In genomic region chr2:131489591-131489990, GRCm38 (mm10) we compare ENCODE assay signal across 23 mouse cellular contexts. TPM values are rescaled to one million over a fixed set of nuclear protein-coding genes. Genes with fewer than 3 reads are reported as not detected.
DNase-seq lines count a peak whose midpoint lies in the region; ATAC-seq and TF ChIP-seq lines count a peak whose summit lies in the region.
"Had no signal": no experiment of that assay in that cellular context is flagged by ENCODE, and none has a peak within 500 bp of the region (broad histone marks: within the 10 kb centered on the region; RNA-seq: fewer than 3 reads in every experiment).

No protein-coding gene starts in this region.

- peaks cover 14% of the 10 kb centered on the region for H3K4me1 ChIP-seq in forebrain, embryonic 14.5 days (ENCODE audit: control insufficient read depth, insufficient read depth, low read length)
- H3K4me1 ChIP-seq in forebrain, embryonic 10.5 days: peaks cover 27% of the 10 kb centered on the region
- no peaks in the 10 kb centered on the region for H3K4me1 ChIP-seq in midbrain, postnatal 0 days (ENCODE audit: insufficient read depth, low read length)
- H3K4me1 ChIP-seq in midbrain, embryonic 13.5 days (replicated peaks): peaks cover 18% of the 10 kb centered on the region
- peaks cover 56% of the 10 kb centered on the region for H3K4me1 ChIP-seq in limb, embryonic 10.5 days

- no peaks in the 10 kb centered on the region for H3K36me3 ChIP-seq in forebrain, embryonic 14.5 days (ENCODE audit: control insufficient read depth, insufficient read depth, low read length)
- H3K36me3 ChIP-seq in forebrain, embryonic 10.5 days (replicated peaks): no peaks in the 10 kb centered on the region
- no peaks in the 10 kb centered on the region for H3K36me3 ChIP-seq in midbrain, postnatal 0 days (ENCODE audit: insufficient read depth, low read length)
- no peaks in the 10 kb centered on the region for H3K36me3 ChIP-seq in midbrain, embryonic 13.5 days
- H3K36me3 ChIP-seq in limb, embryonic 10.5 days: no peaks in the 10 kb centered on the region
- H3K36me3 ChIP-seq: embryonic facial prominence, embryonic 15.5 days; heart, embryonic 10.5 days; hindbrain, embryonic 15.5 days; midbrain, embryonic 10.5 days; neural tube, embryonic 15.5 days had no signal

- H3K27me3 ChIP-seq in forebrain, embryonic 14.5 days (replicated peaks; ENCODE audit: control insufficient read depth, insufficient read depth, low read length): no peaks in the 10 kb centered on the region
- peaks cover 36% of the 10 kb centered on the region for H3K27me3 ChIP-seq in forebrain, embryonic 10.5 days (ENCODE audit: poor library complexity, severe bottlenecking)
- no peaks in the 10 kb centered on the region for H3K27me3 ChIP-seq in midbrain, postnatal 0 days (ENCODE audit: insufficient read depth, low read length)
- H3K27me3 ChIP-seq in midbrain, embryonic 13.5 days: no peaks in the 10 kb centered on the region
- H3K27me3 ChIP-seq in limb, embryonic 10.5 days (ENCODE audit: low read depth, poor library complexity, severe bottlenecking): peaks cover 16% of the 10 kb centered on the region
- H3K27me3 ChIP-seq: embryonic facial prominence, embryonic 15.5 days; hindbrain, embryonic 15.5 days; neural tube, embryonic 15.5 days had no signal

- peak; percentile 40 for DNase-seq in forebrain, embryonic 14.5 days (ENCODE audit: low spot score)
- no peak for DNase-seq in forebrain, embryonic 10.5 days (ENCODE audit: extremely low spot score, low spot score)
- peak; percentile 64 for DNase-seq in midbrain, postnatal 0 days (ENCODE audit: low spot score)
- DNase-seq in cerebellum, adult 9-10 months: peak; percentile 84
- DNase-seq in limb, embryonic 10.5 days (ENCODE audit: low spot score): peak; percentile 27
- DNase-seq in spleen, adult 12 weeks (ENCODE audit: low spot score): no peak
- no peak for DNase-seq in ovary, postnatal 14 days (ENCODE audit: low spot score)
- DNase-seq: adrenal gland, postnatal 14 days; gastrocnemius, postnatal 36 days; kidney, adult 9 months; kidney, postnatal 25 days; layer of hippocampus, postnatal 36 days; spleen, adult 18-20 months had no signal

- no peak for ATAC-seq in forebrain, embryonic 14.5 days
- no peak for ATAC-seq in midbrain, postnatal 0 days (ENCODE audit: low FRiP score)
- ATAC-seq in midbrain, embryonic 13.5 days: no peak
- ATAC-seq: CD4-positive, CD25-positive, alpha-beta regulatory T cell, adult 4 months; intestine, embryonic 16.5 days; lung, postnatal 0 days had no signal

- H3K27ac ChIP-seq in forebrain, embryonic 14.5 days (ENCODE audit: low read depth, low read length): no peak overlapping the region
- no peak overlapping the region for H3K27ac ChIP-seq in forebrain, embryonic 10.5 days
- no peak overlapping the region for H3K27ac ChIP-seq in midbrain, postnatal 0 days (ENCODE audit: low read depth, low read length)
- no peak overlapping the region for H3K27ac ChIP-seq in midbrain, embryonic 13.5 days
- no peak overlapping the region for H3K27ac ChIP-seq in limb, embryonic 10.5 days
- H3K27ac ChIP-seq: embryonic facial prominence, embryonic 15.5 days; heart, embryonic 10.5 days; hindbrain, embryonic 15.5 days; layer of hippocampus, adult 2 months; midbrain, embryonic 10.5 days; neural tube, embryonic 15.5 days had no signal

- no peak overlapping the region for H3K4me3 ChIP-seq in forebrain, embryonic 14.5 days (ENCODE audit: low read depth, low read length)
- no peak overlapping the region for H3K4me3 ChIP-seq in forebrain, embryonic 10.5 days
- no peak overlapping the region for H3K4me3 ChIP-seq in midbrain, postnatal 0 days (ENCODE audit: low read depth, low read length)
- no peak overlapping the region for H3K4me3 ChIP-seq in midbrain, embryonic 13.5 days (replicated peaks)
- H3K4me3 ChIP-seq in limb, embryonic 10.5 days: no peak overlapping the region
- H3K4me3 ChIP-seq: embryonic facial prominence, embryonic 15.5 days; heart, embryonic 10.5 days; hindbrain, embryonic 15.5 days; layer of hippocampus, adult 2 months; midbrain, embryonic 10.5 days; neural tube, embryonic 15.5 days had no signal

- H3K9ac ChIP-seq in forebrain, embryonic 14.5 days (ENCODE audit: low read length): no peak overlapping the region
- no peak overlapping the region for H3K9ac ChIP-seq in midbrain, postnatal 0 days (replicated peaks; ENCODE audit: low read length, poor library complexity, severe bottlenecking)
- no peak overlapping the region for H3K9ac ChIP-seq in midbrain, embryonic 13.5 days (replicated peaks)
- H3K9ac ChIP-seq: embryonic facial prominence, embryonic 15.5 days; hindbrain, embryonic 15.5 days; neural tube, embryonic 15.5 days had no signal

- no peak for TF ChIP-seq CTCF in midbrain, postnatal 0 days (IDR thresholded peaks at IDR 0.05)

- H3K4me2 ChIP-seq in forebrain, embryonic 14.5 days (ENCODE audit: low read length): no peak overlapping the region
- H3K4me2 ChIP-seq in midbrain, postnatal 0 days (ENCODE audit: low read depth, low read length, poor library complexity, severe bottlenecking): no peak overlapping the region
- H3K4me2 ChIP-seq in midbrain, embryonic 13.5 days (replicated peaks): no peak overlapping the region
- H3K4me2 ChIP-seq: embryonic facial prominence, embryonic 15.5 days; hindbrain, embryonic 15.5 days; neural tube, embryonic 15.5 days had no signal

- 61% methylated on average over 4 of the region's 4 CpGs for WGBS in forebrain, embryonic 14.5 days
- WGBS in forebrain, embryonic 10.5 days: 82% methylated on average over 4 of the region's 4 CpGs
- 76% methylated on average over 4 of the region's 4 CpGs for WGBS in midbrain, postnatal 0 days
- 74% methylated on average over 4 of the region's 4 CpGs for WGBS in midbrain, embryonic 13.5 days
- WGBS in limb, embryonic 10.5 days: 61% methylated on average over 4 of the region's 4 CpGs

- no peaks in the 10 kb centered on the region for H3K9me3 ChIP-seq in forebrain, embryonic 14.5 days (replicated peaks; ENCODE audit: control insufficient read depth, low read length)
- no peaks in the 10 kb centered on the region for H3K9me3 ChIP-seq in forebrain, embryonic 10.5 days
- H3K9me3 ChIP-seq in midbrain, postnatal 0 days (ENCODE audit: low read length): no peaks in the 10 kb centered on the region
- no peaks in the 10 kb centered on the region for H3K9me3 ChIP-seq in midbrain, embryonic 13.5 days
- no peaks in the 10 kb centered on the region for H3K9me3 ChIP-seq in limb, embryonic 10.5 days (replicated peaks)
- H3K9me3 ChIP-seq: embryonic facial prominence, embryonic 15.5 days; heart, embryonic 10.5 days; hindbrain, embryonic 15.5 days; midbrain, embryonic 10.5 days; neural tube, embryonic 15.5 days had no signal

RNA-seq across cellular contexts. Expression of gene Smox, which starts 1.7 kb away (rescaled TPM):
- polyA plus RNA-seq in forebrain, embryonic 14.5 days (2014; fragmentation: Nextera tagmentation; extraction: Ambion mirVana): 33.5 and 37.2 TPM in 2 replicates
- polyA plus RNA-seq in forebrain, embryonic 10.5 days (2016; fragmentation: Nextera tagmentation; extraction: Ambion mirVana): 31.7 TPM in 2 replicates
- 77.6 and 84.2 TPM in 2 replicates for total RNA-seq in midbrain, postnatal 0 days (2014; rRNA removed)
- polyA plus RNA-seq in midbrain, postnatal 0 days (2015; fragmentation: Nextera tagmentation; extraction: Ambion mirVana): 65.6 and 73.6 TPM in 2 replicates
- polyA plus RNA-seq in midbrain, embryonic 13.5 days (2015; fragmentation: Nextera tagmentation; extraction: Ambion mirVana): 45.5 and 46.5 TPM in 2 replicates
- polyA plus RNA-seq in limb, embryonic 10.5 days (2016; fragmentation: Nextera tagmentation; extraction: Ambion mirVana): 39.0 and 67.2 TPM in 2 replicates

Comparison
In these comparisons a context has a peak if more than half of its experiments do, and no peak if none do; other contexts are left out.
1. DNase-seq: peak in forebrain, embryonic 14.5 days (single experiment), midbrain, postnatal 0 days (single experiment), cerebellum, adult 9-10 months (single experiment) and limb, embryonic 10.5 days (single experiment); none in forebrain, embryonic 10.5 days (single experiment), spleen, adult 12 weeks (single experiment) and ovary, postnatal 14 days (single experiment).